Mouse (Mus musculus): ENCODE results near the gene Tuft1.
"Not testable (repeated sequence)": the region's sequence is repeated elsewhere in the genome, so short reads cannot be mapped to it uniquely, and the experiment has no call there.

The Tuft1 gene

DNA sequence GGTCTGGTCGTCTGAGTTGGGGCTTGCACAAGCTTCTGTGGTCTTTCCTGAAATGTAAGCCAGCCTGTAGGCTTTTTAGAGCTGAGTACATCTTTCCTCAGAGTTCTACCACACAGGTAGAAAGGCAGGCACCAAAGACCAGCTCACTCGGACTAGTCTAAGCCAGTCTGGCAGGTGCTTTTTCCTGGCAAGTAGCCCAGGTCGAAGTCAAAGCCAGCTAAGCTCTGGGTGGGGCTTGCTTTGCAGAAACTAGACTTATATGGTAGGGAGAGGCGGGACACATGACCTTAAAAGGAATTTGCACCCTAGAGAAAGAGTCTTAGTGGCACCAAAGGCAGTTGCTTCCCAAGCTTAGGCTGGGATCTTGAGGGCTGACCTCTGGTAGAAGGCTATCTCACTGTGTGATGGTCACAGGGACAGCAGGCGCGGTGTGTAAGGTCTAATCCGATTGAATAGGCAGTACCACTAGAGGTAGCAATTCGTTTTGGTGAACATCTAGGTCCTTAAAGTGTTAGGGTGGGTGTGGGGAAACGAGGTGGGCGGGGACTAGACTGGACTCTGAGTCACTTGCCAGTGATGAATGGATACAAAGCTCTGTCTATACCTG is 573 bp upstream of the Tuft1 start:
- peak; percentile 82 for DNase-seq

DNA sequence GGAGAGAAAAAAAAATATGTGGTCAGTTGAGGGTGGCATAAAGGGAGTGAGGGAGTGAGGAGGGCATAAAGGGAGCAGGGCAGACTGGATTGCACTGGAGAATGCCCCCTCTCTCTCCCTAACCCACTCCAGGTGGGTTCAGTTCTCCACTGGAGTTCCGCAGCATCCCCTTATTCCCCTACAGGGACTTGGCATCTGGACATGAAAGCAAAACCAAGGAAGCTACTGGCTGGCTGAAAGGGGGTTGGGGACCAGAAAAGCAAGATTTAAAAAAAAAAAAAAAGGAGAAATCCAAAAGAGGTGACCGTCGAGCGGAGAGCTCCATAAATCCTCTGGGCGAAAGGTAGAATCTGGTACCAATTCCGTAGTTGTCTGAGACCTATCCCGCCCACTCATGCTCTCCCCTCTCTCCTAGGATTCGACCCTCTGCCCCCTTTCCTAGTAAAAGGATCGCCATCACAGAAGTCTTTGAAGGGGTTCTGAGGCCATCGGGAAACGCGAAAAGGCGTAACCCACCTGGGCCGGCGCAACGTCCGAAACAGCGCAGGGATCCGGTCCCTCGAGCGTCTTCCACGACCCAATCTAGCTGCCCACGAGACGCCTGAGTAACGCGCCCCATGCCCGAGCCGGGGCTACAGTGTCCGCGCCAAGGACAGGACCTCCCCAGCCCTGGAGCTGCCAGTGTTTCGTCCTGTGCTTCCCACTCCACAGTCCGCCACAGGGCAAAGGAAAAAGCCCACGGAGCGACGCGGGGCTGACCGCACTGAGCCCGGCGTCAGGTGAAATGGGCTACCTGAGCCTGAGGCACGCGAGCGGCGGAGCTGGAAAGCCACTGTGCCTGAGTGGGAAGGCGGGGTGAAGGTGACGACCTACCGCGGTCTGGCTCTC is 576 bp downstream of the Tuft1 start:
- DNase-seq = not testable (repeated sequence)

DNA sequence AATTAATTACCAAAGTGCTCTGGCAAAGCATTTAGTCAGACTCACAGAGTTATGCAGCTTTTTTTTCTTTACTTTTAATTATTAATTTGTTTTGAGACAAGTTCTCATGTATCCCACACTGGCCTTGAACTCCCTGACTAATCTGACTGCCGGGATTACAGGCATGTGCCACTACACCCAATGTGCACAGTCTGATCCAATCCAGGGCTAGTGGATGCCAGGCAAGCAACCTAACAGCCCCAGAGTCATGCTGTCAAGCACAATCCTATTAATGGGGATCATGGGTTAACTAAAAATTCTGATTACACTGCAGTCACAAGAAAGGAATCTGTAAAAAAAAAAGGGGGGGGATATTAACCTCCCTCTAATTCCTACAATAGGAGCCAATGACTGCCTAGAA is 4.7 kb downstream of the Tuft1 start:
- DNase-seq = peak; percentile 38

DNA sequence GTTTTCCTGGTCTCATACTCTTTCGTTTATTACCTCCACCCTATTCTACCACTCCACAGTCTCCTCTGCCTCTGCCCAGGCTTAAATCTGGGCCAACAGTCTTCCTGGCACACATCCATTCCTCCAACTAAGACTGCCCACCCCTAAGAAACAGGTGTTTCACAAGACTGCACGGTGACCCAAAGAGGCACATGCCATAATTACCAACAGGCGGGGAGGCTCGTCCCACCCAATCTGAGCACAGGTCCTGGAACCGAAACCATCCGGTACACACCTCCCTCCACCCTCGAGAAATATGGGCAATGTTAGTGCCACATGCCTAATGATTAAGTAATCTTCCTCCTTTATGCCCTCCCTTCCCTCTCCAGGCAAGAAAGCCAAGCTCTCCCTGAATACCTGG is 8.3 kb downstream of the Tuft1 start:
- peak; percentile 47 for DNase-seq

DNA sequence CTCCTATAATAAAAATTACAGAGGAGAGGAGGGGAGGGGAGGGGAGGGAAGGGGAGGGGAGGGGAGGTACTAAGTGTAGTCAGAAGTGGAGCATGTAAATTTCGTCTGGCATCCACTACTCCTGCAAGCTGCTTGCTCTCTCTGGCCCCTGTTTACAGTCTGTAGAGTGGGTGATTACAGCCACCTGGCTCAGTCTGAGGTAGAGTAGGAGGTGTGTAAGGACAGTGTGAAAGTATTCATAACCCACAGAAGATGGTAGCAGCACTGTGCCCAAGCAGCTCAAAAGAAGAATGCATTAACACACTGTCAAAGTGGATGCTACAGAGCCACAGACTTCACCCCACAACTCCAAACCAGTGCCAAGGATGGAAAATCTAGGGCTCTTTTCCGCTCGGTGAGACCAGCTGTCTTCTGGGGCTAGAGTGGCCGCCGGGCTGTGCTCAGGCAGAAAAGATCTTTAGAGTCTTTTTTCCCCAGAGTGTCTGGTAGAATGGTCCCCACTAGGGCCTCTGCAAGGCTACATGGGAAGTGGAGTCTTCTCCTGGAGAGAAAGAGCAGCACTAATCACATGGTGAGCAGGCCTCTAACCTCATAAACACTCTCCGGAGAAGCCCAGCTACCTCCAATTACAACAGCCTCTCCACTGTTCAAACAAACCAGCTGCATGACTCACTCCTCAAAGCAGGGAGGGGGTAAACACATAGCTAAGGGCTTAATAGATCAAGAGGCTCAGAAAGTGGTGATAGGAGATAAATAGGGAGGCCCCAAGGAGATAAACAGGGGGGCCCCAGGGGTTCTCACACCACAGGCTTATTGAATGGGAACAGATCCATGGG is 9.7 kb downstream of the Tuft1 start:
- DNase-seq = no peak

DNA sequence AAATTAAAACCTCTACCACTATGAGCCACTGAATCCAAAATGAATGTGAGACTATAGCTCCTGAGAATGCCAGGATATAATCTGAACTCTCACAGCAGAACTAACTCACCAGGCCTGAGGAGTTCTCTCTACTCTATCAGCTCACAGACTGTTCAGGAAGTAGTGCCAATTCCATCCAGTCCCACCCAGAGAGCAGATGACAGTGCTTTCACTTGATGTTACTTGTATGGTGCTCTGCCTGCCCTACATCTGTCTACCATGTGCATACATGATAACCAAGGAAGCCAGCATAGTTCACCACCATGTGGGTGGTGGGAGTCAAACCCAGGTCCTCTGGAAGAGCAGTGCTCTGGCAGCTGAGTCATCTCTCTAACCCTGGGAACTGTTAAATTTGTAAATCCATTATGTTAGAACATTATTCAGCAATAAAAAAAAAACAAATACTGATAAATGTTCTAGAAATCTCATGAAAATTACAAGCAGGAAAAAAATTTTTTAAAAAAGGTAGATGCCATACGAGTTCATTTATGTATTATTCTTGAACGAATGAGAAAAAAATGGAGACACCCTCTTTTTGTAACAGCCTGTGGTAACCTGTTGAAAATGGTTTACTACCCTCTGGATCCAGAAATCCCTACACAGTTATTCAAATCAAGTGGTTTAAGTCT is 16.0 kb downstream of the Tuft1 start, which contains the start of gene Gm10972:
Gene Gm10972, plus strand, starts transcription at position 618 of the 668 bp plus-strand sequence.
- not testable (repeated sequence) for DNase-seq

DNA sequence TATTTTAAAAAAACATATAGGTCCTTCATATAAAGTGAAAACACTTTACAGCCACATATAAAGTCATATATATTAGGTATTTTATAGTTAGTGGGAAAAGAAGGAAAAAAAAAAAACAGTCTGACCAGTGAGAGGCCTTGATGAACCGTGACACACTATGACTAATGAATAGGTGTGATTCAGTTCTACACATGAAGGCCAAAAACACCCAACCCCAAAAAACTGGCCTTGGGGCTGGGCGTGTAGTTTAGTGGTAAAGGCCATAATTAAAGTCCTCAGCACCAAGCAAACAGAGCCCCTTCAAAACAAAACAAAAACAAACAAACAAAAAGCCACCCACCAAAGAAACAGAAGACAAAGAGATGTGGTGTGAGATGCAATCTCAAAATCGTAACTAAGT is 28.8 kb downstream of the Tuft1 start:
- DNase-seq = no peak

DNA sequence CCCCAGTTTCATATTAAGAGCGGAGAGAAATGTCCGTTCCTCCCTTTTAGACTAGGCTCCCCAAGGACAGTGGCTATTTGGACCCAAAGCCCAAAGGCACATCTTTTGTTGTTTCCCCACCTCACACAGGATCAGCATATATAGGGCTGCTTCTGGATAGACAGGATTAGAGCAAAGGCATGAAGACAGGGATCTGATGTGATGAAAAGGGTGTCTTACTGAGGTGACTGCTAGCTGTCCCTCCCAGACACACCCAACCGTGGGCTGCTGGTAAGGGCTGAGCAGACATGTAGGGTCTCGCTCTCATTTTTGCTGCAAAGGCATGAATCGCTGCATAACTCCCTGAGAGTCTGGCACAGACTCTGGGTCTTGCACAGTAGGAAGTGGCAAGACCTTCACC is 30.0 kb downstream of the Tuft1 start:
- no peak for DNase-seq

DNA sequence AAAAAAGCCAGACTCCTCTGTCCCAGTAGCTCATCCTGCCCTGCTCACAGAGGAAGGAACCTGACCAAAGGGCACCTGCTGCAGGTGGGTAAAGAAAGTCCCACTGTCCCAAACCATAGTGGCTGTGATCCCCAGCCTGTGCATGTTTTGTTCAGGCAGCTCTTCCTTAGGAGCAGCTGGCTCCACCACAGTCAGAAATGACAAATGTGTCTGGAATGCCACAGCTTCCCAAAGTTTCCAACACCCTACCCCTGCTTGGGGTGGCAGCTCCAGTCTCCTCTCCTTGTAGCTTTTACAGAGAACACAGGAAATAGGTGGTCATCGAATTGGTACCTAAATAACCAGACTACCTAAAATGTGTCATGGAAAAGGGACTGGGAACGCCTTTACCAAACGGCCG is 34.4 kb downstream of the Tuft1 start:
- DNase-seq = no peak

DNA sequence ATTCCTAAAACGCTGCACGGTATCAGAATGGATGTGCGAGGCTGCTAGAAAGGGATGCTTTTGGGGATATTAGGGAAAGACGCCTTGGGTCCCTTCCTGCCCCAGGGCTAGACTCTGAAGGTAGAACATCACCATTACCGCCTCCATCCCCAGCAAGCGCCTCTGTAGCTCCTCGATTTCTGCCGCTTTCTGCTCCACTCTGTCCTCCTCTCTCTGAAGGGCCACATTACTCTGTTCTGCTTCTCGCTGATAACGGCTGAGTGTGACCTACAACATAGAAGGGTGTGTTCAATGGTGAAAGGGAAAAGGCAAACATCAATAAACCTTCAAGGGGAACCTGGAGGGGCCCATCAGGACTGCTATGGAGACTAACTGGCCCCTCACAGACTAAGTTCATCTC is 36.1 kb downstream of the Tuft1 start:
- no peak for DNase-seq

DNA sequence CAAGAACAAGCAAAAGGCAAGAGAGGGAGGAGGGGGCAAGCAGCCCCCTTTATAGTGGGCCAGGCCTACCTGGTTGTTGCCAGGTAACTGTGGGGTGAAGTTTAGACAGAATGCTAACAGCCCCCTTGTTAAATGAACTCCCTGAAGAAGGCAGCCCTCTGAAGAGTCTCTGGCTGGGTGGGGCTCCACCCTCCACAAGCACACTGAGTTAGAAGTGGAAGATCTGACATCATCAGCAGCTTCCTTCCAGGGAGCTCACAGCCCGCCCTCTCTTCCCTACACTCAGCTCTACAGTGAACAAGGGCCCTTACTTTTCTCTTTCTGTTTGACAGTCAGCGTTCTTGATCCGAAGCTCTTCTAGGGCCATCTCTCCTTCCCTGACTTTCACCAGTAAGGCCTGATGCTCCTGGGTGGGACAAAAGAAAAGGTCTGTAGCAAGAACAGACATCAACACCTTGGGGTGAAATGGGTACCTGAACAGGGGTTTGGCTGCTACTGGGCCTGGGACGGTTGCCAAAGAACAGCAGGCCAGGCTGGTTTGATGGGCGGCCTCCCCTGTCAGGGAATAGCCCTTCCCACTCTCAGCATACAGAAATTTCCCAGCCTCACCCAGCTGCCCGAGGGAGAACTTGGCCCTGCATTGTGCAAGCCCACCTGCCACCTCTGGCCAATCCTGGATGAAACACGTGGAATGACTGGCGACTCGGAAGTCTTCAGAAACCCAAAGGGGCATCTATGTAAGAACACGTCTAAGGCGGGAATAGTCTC is 36.7 kb downstream of the Tuft1 start:
- DNase-seq = no peak

DNA sequence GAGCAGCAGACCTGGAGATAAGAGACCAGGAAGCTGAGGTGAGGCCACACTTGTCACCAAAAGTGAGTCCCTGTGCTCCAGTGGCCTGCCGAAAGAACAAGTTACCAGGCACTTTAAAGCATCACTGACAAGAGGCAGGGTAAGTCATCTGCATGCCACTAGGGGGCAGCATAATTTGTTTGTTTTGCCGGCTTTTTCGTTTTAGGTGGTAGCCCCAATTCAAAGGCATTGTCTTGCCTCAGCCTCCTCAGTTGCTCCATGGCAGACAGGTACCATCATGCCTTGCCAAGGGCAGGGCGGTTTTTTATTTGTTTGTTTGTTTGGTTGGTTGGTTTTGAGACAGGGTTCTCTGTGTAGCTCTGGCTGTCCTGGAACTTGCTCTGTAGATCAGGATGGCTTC is 42.0 kb downstream of the Tuft1 start:
- peak; percentile 28 for DNase-seq

DNA sequence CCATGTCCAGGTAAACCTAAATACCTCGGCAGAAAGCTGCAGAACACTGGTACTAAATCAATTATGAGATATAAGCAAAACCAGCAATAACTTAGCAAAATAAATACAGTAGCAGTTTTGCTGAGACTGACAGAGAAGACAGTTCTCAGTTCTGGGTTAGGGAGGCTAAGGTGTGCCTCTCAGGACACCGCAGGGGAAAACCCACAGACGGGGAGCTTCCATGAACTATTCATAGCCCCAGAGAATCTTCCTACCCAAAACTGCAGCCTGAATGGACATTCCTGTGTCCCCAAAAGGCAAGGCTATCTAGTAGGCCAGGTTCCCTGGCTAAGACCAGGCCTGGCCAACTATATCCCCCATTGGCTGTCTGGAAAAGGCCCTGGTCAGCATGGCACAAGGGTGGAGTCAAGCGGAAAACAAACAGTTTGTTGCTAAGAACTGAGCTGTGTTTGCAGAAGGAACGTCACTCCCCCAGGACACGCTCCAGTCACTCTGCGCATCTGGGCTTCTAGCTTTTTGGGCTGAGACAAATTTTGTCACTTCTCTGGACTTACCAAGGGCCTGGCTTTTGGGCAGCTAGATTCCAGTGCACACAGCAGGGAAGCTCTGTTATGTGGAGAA is 45.3 kb downstream of the Tuft1 start:
- DNase-seq = no peak

DNA sequence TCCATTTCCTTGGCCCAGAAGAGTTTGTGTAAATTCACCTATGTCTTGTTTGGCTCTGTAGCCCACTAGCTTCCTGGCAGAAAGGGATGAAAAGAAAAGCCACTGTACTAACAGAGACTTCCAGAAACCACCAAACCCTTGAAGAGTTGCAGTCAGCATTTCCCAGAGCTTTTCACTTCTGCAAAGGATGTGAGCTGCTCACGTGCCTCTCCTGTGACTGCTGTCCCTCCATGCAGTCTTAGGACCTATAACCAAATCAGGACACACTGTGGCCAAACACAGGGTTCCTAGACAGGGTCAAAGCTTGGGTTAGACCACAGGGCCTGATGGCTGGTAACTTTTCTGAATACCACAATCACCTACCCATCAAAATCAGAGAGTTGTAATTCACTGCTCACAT is 46.4 kb downstream of the Tuft1 start:
- no peak for DNase-seq

DNA sequence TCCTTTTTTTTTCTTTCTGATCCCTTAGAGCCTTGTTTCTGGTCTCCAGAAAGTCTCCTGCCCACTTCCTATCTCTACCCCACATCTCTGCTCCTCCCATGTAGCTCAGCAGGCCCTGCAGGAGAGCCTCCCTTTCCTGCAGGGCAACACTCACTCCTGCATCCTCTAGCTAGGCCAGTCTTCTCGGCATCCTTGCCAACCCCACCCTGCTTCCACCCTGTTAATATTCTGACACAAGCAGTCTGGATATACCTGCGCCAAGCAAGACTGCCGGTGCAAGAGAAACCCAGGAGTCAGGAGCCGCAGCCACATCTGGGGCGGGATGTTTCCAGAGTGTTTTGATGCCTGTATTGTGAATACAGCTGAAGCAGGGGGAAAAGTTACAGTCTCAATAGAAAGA is 46.8 kb downstream of the Tuft1 start:
- DNase-seq = no peak

DNA sequence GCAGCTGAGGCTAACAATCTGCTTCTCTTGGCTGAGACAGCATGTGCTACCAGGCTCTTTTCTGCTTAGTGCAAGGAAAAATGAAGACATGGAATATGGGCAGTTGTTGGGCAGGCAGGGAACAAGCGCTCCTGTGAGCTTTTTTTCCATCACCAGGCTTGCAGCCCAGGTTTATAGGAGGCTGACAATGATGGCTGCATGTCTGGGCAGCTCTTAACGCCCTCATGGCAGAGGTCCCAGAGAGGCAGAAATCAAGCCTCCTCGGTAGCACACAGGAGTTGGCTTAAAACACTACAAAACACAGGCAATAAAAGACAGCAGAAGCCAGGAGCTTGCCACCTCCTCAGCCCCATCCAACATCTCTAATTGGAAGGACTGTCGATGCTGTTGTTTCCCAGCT is 47.3 kb downstream of the Tuft1 start:
- DNase-seq = no peak

DNA sequence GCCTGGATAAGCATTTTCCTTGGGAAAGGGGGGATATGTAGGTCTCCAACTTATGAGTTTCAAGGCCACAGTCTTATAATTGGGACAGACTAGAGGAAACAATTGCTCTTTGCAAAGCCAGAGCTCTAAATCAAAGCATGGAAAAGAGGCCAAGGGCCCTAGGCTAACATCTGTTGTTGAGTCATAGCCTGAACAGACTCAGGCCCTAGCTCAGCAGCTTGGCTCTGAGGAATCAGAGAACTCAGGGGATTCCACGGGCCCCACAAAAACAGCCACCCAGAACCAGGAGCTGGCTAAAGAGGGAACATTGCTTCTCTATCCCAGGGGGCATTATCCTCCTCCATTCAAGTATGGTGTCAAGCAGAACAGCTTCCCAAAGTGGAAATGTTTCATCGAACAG is 48.1 kb downstream of the Tuft1 start:
- no peak for DNase-seq

DNA sequence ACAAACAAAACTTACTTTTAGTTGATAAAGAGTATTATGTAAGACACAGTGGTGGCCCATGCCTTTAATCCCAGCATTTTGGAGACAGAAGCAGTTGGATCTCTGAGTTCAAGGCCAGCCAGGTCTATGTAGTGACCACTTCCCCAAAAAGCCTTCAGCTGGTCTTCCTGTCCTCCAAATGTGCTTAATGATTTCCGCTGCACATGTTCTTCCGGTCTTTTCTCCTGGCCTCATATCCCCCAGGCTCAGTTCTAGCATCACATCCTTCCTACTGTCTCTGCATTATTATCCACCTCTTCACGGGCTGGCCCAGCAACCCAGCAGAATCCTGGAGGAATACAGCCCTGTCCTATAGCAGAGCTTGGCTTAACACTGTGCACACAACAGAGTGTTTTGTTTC is 49.1 kb downstream of the Tuft1 start:
- no peak for DNase-seq

DNA sequence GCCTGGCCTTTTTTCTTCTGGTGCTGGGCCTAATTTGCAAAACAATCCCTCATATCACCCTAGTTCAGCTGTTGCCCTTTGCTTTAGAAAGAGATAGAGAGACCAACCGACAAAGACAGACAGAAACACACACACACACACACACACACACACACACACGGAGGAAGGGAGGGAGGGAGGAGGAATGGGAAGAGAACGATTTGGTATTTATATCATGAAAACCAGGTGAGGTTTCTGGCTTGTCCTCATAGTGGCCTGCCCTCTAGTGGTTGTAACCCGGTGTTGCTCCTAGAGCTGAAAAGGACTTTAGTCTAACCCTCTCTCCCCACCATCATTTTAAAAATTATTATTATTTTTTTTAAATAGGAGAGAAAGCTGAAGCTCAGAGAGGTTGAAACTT is 56.7 kb downstream of the Tuft1 start:
- peak; percentile 37 for DNase-seq

DNA sequence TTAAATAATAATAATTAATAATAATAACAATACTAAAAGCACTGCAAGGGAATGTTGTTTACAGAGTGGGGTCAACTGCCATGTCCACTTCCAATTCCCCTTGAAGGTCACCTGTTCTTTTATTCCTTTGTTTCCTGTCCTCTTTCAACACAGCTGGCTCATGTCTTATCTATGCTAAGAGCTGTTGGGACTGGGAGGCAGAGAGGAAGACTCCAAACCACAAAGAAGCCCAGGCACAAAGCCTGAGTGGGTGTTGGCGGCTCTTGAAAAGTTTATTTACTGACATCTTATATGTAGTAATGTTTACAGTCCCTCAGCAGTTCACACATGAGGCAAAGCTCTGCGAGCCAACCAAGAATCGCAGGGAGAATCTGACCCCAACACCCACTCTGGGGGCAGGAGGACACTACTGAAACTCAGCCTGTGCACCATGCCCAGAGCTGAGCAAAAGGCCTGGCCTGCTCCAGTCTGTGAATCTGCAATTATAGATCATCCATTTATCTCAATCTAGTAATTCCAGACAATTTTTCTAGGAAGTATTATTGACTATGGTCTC is 61.4 kb downstream of the Tuft1 start:
- DNase-seq = no peak

DNA sequence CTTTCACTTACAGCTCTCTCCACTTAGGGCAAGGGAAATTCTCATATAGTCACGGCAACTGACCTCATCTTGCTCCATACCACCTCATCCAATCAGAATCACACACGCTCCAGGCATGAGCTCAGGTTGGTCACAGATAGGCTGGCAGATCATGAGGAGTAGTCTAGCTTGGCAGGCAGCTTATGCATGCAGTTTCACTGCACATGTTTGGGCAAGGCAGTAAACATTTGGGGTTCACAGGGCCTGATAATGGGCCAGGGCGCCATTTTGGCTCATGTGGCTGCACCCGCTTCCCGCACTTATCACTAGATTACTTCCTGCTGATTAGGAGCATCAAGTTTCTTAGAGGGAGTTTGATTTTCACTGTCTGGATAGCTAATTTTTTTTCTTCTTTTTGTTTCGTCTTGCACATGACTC is 62.8 kb downstream of the Tuft1 start:
- no peak for DNase-seq

Data from kidney, adult 11 months (tissue).